Mouse (Mus musculus) brain, embryonic 14.5 days (tissue): ENCODE results near the gene Zdhhc4.

Source experiments
- CTCF ChIP-seq: fragments of 200-500 bp; IDR thresholded peaks from 2 replicates; pipeline ENCODE4 v1.5.1; 2012; ENCODE audit warnings: inconsistent platforms, mild to moderate bottlenecking, moderate library complexity, borderline replicate concordance; ENCODE audit not compliant: insufficient read depth, insufficient read length; ENCODE audit errors: extremely low read depth
- POLR2A ChIP-seq: fragments of 200-500 bp; IDR thresholded peaks from 2 replicates; pipeline ENCODE4 v1.6.1; 2012; ENCODE audit warnings: mild to moderate bottlenecking, inconsistent platforms, borderline replicate concordance; ENCODE audit not compliant: poor library complexity, insufficient read depth, insufficient read length, severe bottlenecking; ENCODE audit errors: extremely low read depth

GRCm38 (mm10) chr5:143333872-143334271, 4.8 kb upstream of the Zdhhc4 start:
- TF ChIP-seq CTCF (peak; percentile 77), POLR2A (no peak)
